Mouse (Mus musculus) adrenal gland (tissue): ENCODE results near the gene Susd2.

Experiments
- intact Hi-C: fragments of 180-260 bp; cut with DNase I; formaldehyde crosslinking; loops from one replicate; pipeline ENCODE4 v1.15.1; 2025

The Susd2 gene

GRCm38 (mm10) chr10:75627490-75627889 lies 16.3 kb downstream of the Susd2 start:
- intact Hi-C loops, result no loop called here

DNA sequence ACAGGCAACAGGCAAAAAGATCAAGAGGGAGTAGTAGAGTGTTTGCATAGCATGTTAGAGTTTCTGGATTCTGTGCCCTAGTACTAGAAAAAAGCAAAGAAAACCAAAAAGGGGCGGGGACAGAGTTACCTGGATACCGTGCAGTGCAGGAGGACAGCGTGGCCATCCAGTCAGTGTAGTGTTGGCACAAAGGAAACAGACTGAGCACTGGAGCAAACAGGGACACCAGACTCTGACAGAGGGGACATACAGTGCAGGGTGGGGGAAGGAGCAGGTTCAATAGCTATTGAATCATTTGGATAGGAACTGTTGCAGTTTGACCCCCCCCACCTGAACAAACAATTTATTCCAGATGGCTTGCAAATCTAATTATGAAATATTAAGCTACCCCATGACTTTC lies 16.8 kb downstream of the Susd2 start:
- intact Hi-C loops, result no loop called here

GRCm38 (mm10) chr10:75625920-75626319 lies 17.9 kb downstream of the Susd2 start:
- intact Hi-C loops, result no loop called here

DNA sequence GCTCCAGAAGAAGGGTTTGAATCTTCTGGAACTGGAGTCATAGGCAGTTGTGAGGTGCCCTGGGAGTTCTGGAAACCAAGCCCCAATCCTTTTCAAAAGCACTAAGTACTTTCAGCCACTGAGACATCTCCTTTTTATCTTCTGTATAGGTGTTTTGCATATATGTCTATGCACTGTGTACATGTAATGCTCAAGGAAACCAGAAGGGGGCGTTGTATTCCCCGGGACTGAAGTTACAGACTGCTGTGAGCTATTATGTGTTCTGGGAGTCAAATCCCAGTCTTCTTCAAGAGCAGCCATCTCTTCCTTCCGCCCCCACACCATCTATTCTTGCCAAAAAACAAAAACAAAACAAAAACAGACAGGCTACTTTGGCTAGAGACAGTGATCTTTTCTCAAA lies 23.0 kb downstream of the Susd2 start:
- intact Hi-C loops, result no loop called here

- intact Hi-C loops, result no loop called here
Measured at GRCm38 (mm10) chr10:75616044-75616443, 27.8 kb downstream of the Susd2 start.

GRCm38 (mm10) chr10:75610486-75610885 lies 33.3 kb downstream of the Susd2 start:
- intact Hi-C loops, result no loop called here

GRCm38 (mm10) chr10:75608975-75609374 lies 34.8 kb downstream of the Susd2 start:
- intact Hi-C loops, result no loop called here

GRCm38 (mm10) chr10:75607253-75607652 lies 36.6 kb downstream of the Susd2 start:
- intact Hi-C loops, result no loop called here

DNA sequence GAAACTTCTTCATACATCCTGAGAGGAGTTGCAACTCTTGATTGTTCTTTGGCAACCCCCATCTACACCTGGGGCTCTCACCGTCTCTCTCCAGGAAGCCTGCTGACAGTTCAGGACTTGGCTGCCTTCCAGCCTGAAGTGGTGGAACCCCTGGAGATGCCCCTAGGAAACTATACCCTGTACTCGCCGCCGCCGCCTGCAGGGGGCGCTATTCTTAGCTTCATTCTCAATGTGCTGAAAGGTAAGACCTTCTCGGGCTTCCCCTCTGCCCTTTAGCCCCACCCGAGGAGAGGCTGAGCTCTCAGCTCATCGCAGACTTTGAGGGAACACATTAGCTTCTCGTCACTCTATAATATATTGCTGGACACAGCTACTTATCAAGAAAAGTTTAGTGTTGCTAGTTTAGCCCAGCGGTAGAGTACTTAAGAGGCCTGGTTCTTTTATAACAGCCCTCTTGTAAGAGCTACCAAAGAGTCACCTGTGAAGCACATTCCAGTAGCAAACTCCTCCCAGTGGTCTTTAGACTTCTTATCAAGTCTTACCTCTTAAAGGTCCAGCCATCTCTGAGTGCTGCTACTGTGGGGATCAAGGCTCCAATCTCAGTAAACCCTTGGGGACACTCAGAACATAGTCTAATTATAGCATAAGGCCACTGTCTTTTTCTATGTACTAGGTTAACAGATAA lies 38.5 kb downstream of the Susd2 start:
- intact Hi-C loops, result no loop called here

- intact Hi-C loops, result no loop called here
Measured at GRCm38 (mm10) chr10:75600189-75600730, 43.5 kb downstream of the Susd2 start.

GRCm38 (mm10) chr10:75595981-75596380 lies 47.8 kb downstream of the Susd2 start:
- intact Hi-C loops, result no loop called here

GRCm38 (mm10) chr10:75592585-75592984 lies 51.2 kb downstream of the Susd2 start:
- intact Hi-C loops, result no loop called here

- intact Hi-C loops, result no loop called here
Measured at GRCm38 (mm10) chr10:75591211-75591894, 52.5 kb downstream of the Susd2 start.

DNA sequence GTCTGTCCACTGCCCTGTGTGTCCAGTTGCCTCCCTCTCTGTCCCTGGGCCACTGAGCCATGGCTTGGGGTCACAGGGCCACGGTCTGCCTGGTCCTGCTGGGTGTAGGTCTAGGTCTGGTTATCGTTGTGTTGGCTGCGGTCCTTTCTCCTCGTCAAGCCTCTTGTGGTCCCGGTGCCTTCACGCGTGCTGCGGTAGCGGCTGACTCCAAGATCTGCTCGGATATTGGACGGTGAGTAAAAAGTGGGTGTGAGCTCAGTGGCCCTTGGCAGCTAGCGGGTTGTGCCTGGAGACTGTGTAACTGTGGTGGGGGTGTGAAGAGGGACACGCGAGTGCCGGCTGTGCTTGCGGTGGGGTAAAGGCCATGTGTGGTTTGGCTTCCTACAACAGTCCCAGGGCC lies 54.2 kb downstream of the Susd2 start:
- intact Hi-C loops, result loop anchor here (5.0 kb wide), 3 partner anchors 113 to 363 kb away; partner anchors contain the start of gene Gm5134

DNA sequence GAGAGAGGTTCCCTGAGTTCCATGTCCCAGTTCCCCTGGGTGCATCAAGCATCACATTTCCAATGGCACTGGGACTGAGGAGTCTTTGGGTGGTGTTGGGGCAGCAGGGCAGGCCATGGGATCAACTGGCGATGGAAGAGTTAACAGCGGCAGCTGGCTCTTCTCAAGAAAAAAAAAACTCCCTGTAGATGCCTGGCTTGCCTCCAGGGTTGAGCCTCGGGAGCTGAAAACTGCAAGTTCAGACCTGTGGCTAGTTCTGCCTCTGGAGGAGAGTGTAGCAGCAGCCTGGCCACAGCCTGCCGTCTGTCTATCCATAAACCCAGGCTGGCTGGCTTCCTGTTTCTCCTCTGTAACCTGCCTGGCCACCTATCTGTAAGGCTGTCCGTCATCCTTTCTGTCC lies 54.7 kb downstream of the Susd2 start, which contains the start of gene Ggt5:
Gene Ggt5 (plus strand): TSS at position 212 of the 400 bp plus-strand sequence.
- intact Hi-C loops, result loop anchor here (5.0 kb wide), 3 partner anchors 113 to 363 kb away; partner anchors contain the start of gene Gm5134

- intact Hi-C loops, result loop anchor here (5.0 kb wide), 3 partner anchors 114 to 364 kb away; partner anchors contain the start of gene Gm5134
Measured at GRCm38 (mm10) chr10:75588336-75588735, 55.5 kb downstream of the Susd2 start.

DNA sequence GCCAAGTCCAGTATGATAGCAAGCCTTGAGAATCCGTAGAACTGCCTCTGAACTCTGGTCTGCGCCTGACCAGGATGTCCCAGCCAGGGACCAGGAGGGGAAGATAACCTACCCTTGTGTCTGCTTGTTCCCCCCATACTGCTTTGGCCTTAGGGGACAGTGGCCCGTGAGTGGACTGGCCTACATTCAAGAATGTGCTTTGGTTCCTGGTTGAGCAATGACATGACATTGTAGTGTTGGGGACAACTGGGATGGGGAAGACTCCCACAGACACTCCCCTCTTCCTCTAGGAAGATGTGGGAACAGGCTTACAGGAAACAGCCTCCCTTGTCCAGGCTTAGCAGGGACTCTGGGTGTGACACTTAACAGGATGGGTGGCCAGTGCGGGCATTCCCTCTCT lies 56.0 kb downstream of the Susd2 start:
- intact Hi-C loops, result loop anchor here (2.0 to 5.0 kb wide), 4 partner anchors 47 to 365 kb away; partner anchors contain the start of gene Gm5134
